Mouse (Mus musculus) heart, embryonic 14.5 days (tissue): Measurements from ENCODE around the gene Mup11. TPM values are rescaled to one million over a fixed set of nuclear protein-coding genes. Genes with fewer than 3 reads are reported as not detected.
"Not testable (repeated sequence)": the region's sequence is repeated elsewhere in the genome, so short reads cannot be mapped to it uniquely, and the experiment has no call there.

Source experiments
- ATAC-seq: fragments of 200-750 bp; cut with Nextera tagmentation; 2 replicates; pipeline ENCODE4 v1.8.0; 2017; ENCODE audit warnings: low read depth, moderate TSS enrichment; ENCODE audit not compliant: insufficient number of reproducible peaks, insufficient read depth, low FRiP score
- H3K27ac ChIP-seq, 2 experiments: fragments of 200-500 bp in 1 of 2; fragments of 300-500 bp in 1 of 2; sonication (generic) in 1 of 2; replicated peaks in 1 of 2; 2 replicates each; pipeline ENCODE4 v1.5.1; 2012 to 2014; ENCODE audit warnings: low read depth in 2 of 2, low read length in 2 of 2, control low read depth in 1 of 2, mild to moderate bottlenecking in 1 of 2, mixed read lengths in 1 of 2; ENCODE audit not compliant: control insufficient read depth in 1 of 2, insufficient read depth in 1 of 2
- H3K27me3 ChIP-seq: fragments of 300-500 bp; sonication (generic); 2 replicates; pipeline ENCODE4 v1.6.1; 2014; ENCODE audit warnings: mild to moderate bottlenecking, low read length, control low read depth; ENCODE audit not compliant: control insufficient read depth, insufficient read depth
- H3K36me3 ChIP-seq: fragments of 300-500 bp; sonication (generic); 2 replicates; pipeline ENCODE4 v1.6.1; 2014; ENCODE audit warnings: mild to moderate bottlenecking, control low read depth, low read length, mixed read lengths; ENCODE audit not compliant: control insufficient read depth, insufficient read depth
- H3K4me1 ChIP-seq, 2 experiments: fragments of 200-500 bp in 1 of 2; fragments of 300-500 bp in 1 of 2; sonication (generic) in 1 of 2; 2 replicates each; pipeline ENCODE4 v1.6.1; 2012 to 2014; ENCODE audit warnings: low read length in 2 of 2, control low read depth in 1 of 2, mixed read lengths in 1 of 2; ENCODE audit not compliant: control insufficient read depth in 2 of 2, insufficient read depth in 2 of 2
- H3K4me2 ChIP-seq: fragments of 300-500 bp; sonication (generic); 2 replicates; pipeline ENCODE4 v1.6.1; 2014; ENCODE audit warnings: mild to moderate bottlenecking, low read length
- H3K4me3 ChIP-seq, 2 experiments: fragments of 200-500 bp in 1 of 2; fragments of 300-500 bp in 1 of 2; sonication (generic) in 1 of 2; 2 replicates each; pipeline ENCODE4 v1.5.1; 2012 to 2014; ENCODE audit warnings: low read length in 2 of 2, mild to moderate bottlenecking in 2 of 2, control low read depth in 1 of 2, low read depth in 1 of 2, moderate library complexity in 1 of 2; ENCODE audit not compliant: control insufficient read depth in 1 of 2, insufficient read depth in 1 of 2
- H3K9ac ChIP-seq: fragments of 300-500 bp; sonication (generic); 2 replicates; pipeline ENCODE4 v1.6.1; 2014; ENCODE audit warnings: mild to moderate bottlenecking, low read length
- H3K9me3 ChIP-seq: fragments of 300-500 bp; sonication (generic); 2 replicates; pipeline ENCODE4 v1.6.1; 2016; ENCODE audit warnings: low read length, control low read depth; ENCODE audit not compliant: control insufficient read depth
- WGBS: fragments of 180-500 bp; shearing (Covaris S2); extraction: QIAGEN DNeasy Blood & Tissue Kit; methylation state at CpG from one replicate; pipeline ENCODE4 v1.1.7; 2014; 5-methylcytosine and 5-hydroxymethylcytosine counted together
- polyA plus RNA-seq: library from polyadenylated mRNA; unstranded; fragments of >200 nt; fragmentation: Nextera tagmentation; extraction: Ambion mirVana; gene quantifications from 2 replicates; pipeline ENCODE4 v1.2.1, GENCODE M21; 2014

The Mup11 gene
- not detected in 2 replicates for polyA plus RNA-seq

- not testable (repeated sequence) for H3K9ac ChIP-seq, H3K9me3 ChIP-seq, H3K36me3 ChIP-seq, ATAC-seq, H3K4me1 ChIP-seq, H3K27ac ChIP-seq, H3K27me3 ChIP-seq, H3K4me2 ChIP-seq, H3K4me3 ChIP-seq
- 56% methylated on average over 3 of the region's 5 CpGs for WGBS
Observed at GRCm38 (mm10) chr4:60662311-60662710, at the start of gene Mup11. Gene Mup11, minus strand, starts transcription at chr4:60662411.

Other genes with a start within 250 kb of the Mup11 start
- gene Mup9, start 240.5 kb downstream of the Mup11 start, polyA plus RNA-seq, result not detected in 2 replicates
- not detected in 2 replicates for gene Mup1, start 160.5 kb downstream of the Mup11 start, polyA plus RNA-seq
- not detected in 2 replicates for gene Mup10, start 80.2 kb downstream of the Mup11 start, polyA plus RNA-seq
- not detected in 2 replicates for gene Mup12, start 78.9 kb upstream of the Mup11 start, polyA plus RNA-seq
- gene Mup22, start 159.1 kb upstream of the Mup11 start, polyA plus RNA-seq, result not detected in 2 replicates